Mouse (Mus musculus) cortical plate, adult 2 months (tissue): ENCODE measurements around the gene Trim71.

Experiments
- CTCF ChIP-seq: fragments of 200-500 bp; IDR thresholded peaks from 2 replicates; pipeline ENCODE4 v1.5.1; 2011; ENCODE audit warnings: mild to moderate bottlenecking, control low read depth, low read length; ENCODE audit not compliant: insufficient read depth; ENCODE audit errors: extremely low read depth
- POLR2A ChIP-seq: fragments of 200-500 bp; IDR thresholded peaks from 2 replicates; pipeline ENCODE4 v1.6.1; 2011; ENCODE audit warnings: mild to moderate bottlenecking, low read length, control low read depth; ENCODE audit not compliant: insufficient read depth; ENCODE audit errors: extremely low read depth

- TF ChIP-seq POLR2A (no peak), CTCF (no peak)
Observed at GRCm38 (mm10) chr9:114531276-114531675, 32.9 kb downstream of the Trim71 start.
